Mouse (Mus musculus): ENCODE measurements at regions not wholly inside any gene's neighbourhood (a gene's known extent, or its start where the extent isn't known, plus 50 kb on each side); places are given as distances from the start of the nearest gene placed in this dataset.
A peak's percentile ranks its signal among the peaks of the same experiment; 100 is the strongest.

GRCm38 (mm10) chr14:76876015-76876414, 160.6 kb upstream of the Ccdc122 start:
- TF ChIP-seq EP300 (optimal IDR thresholded peaks at IDR 0.05) (no peak), CTCF (IDR thresholded peaks at IDR 0.05; ENCODE audit: low read depth) (peak; percentile 93)

All from stomach, postnatal 0 days (tissue).